ENCODE assay signal across 22 mouse cellular contexts in genomic region chr4:138670093-138670889, GRCm38 (mm10). TPM values are rescaled to one million over a fixed set of nuclear protein-coding genes. Genes with fewer than 3 reads are reported as not detected.
ATAC-seq and TF ChIP-seq lines count a peak whose summit lies in the region.
"Had no signal": no experiment of that assay in that cellular context is flagged by ENCODE, and none has a peak within 500 bp of the region (broad histone marks: within the 10 kb centered on the region; RNA-seq: fewer than 3 reads in every experiment).

No protein-coding gene starts in this region.

- 52% methylated on average over 11 of the region's 11 CpGs for WGBS in intestine, embryonic 15.5 days
- WGBS in intestine, postnatal 0 days, result 40% methylated on average over 11 of the region's 11 CpGs
- WGBS in small intestine, adult 2 months, result 32% methylated on average over 11 of the region's 11 CpGs
- WGBS in hindbrain, embryonic 12.5 days, result 84% methylated on average over 11 of the region's 11 CpGs

- H3K4me1 ChIP-seq in intestine, embryonic 15.5 days (replicated peaks), result peaks cover 6% of the 10 kb centered on the region; the same call in 1 of the 2 replicates
- peaks cover 3% of the 10 kb centered on the region for H3K4me1 ChIP-seq in intestine, postnatal 0 days (replicated peaks; ENCODE audit: control insufficient read depth, insufficient read depth, low read length)
- H3K4me1 ChIP-seq in small intestine, adult 2 months (ENCODE audit: control insufficient read depth, insufficient read depth, insufficient read length, low read length), result peaks cover 7% of the 10 kb centered on the region; the same call in 1 of the 2 replicates
- H3K4me1 ChIP-seq in hindbrain, embryonic 12.5 days, result 0 out of 2 replicates have a peak, but pooled peaks cover 4% of the 10 kb centered on the region
- H3K4me1 ChIP-seq: embryonic facial prominence, embryonic 13.5 days; embryonic facial prominence, embryonic 15.5 days; forebrain, embryonic 12.5 days had no signal

- peak overlapping the region; percentile 7; the same call in 1 of the 2 replicates for H3K4me2 ChIP-seq in intestine, embryonic 15.5 days (replicated peaks)
- H3K4me2 ChIP-seq in intestine, postnatal 0 days (replicated peaks; ENCODE audit: low read depth), result peak overlapping the region; percentile 46
- no peak overlapping the region for H3K4me2 ChIP-seq in hindbrain, embryonic 12.5 days (replicated peaks)
- H3K4me2 ChIP-seq: embryonic facial prominence, embryonic 13.5 days; embryonic facial prominence, embryonic 15.5 days; forebrain, embryonic 12.5 days had no signal

- no peak overlapping the region for H3K9ac ChIP-seq in intestine, embryonic 15.5 days
- no peak overlapping the region for H3K9ac ChIP-seq in intestine, postnatal 0 days (ENCODE audit: low read depth, low read length)
- H3K9ac ChIP-seq in hindbrain, embryonic 12.5 days, result no peak overlapping the region
- H3K9ac ChIP-seq: embryonic facial prominence, embryonic 13.5 days; embryonic facial prominence, embryonic 15.5 days; forebrain, embryonic 12.5 days had no signal

- H3K36me3 ChIP-seq in intestine, embryonic 15.5 days, result no peaks in the 10 kb centered on the region
- no peaks in the 10 kb centered on the region for H3K36me3 ChIP-seq in intestine, postnatal 0 days (ENCODE audit: control insufficient read depth, insufficient read depth)
- H3K36me3 ChIP-seq in small intestine, adult 2 months (ENCODE audit: control insufficient read depth, insufficient read depth, low read length), result no peaks in the 10 kb centered on the region
- H3K36me3 ChIP-seq in hindbrain, embryonic 12.5 days, result no peaks in the 10 kb centered on the region
- H3K36me3 ChIP-seq: embryonic facial prominence, embryonic 13.5 days; embryonic facial prominence, embryonic 15.5 days; forebrain, embryonic 10.5 days; forebrain, embryonic 12.5 days; G1E had no signal

- no peak for TF ChIP-seq POLR2A in small intestine, adult 2 months (IDR thresholded peaks at IDR 0.05; ENCODE audit: low read depth, low read length)

- H3K27ac ChIP-seq in intestine, embryonic 15.5 days, result peak overlapping the region; percentile 80
- peak overlapping the region; percentile 77 for H3K27ac ChIP-seq in intestine, postnatal 0 days (ENCODE audit: low read depth, low read length)
- peak overlapping the region; percentile 32; the same call in 1 of the 2 replicates for H3K27ac ChIP-seq in small intestine, adult 2 months (ENCODE audit: insufficient read depth, low read depth, low read length)
- no peak overlapping the region for H3K27ac ChIP-seq in hindbrain, embryonic 12.5 days
- H3K27ac ChIP-seq: embryonic facial prominence, embryonic 13.5 days; embryonic facial prominence, embryonic 15.5 days; forebrain, embryonic 10.5 days; forebrain, embryonic 12.5 days had no signal

- no peaks in the 10 kb centered on the region for H3K9me3 ChIP-seq in intestine, embryonic 15.5 days
- H3K9me3 ChIP-seq in intestine, postnatal 0 days (ENCODE audit: control insufficient read depth), result no peaks in the 10 kb centered on the region
- no peaks in the 10 kb centered on the region for H3K9me3 ChIP-seq in hindbrain, embryonic 12.5 days (replicated peaks)
- H3K9me3 ChIP-seq: embryonic facial prominence, embryonic 13.5 days; embryonic facial prominence, embryonic 15.5 days; forebrain, embryonic 10.5 days; forebrain, embryonic 12.5 days had no signal

- H3K4me3 ChIP-seq in intestine, embryonic 15.5 days (replicated peaks), result no peak overlapping the region
- H3K4me3 ChIP-seq in intestine, postnatal 0 days (ENCODE audit: low read depth, low read length), result no peak overlapping the region
- H3K4me3 ChIP-seq in small intestine, adult 2 months (ENCODE audit: low read depth, low read length), result no peak overlapping the region
- no peak overlapping the region for H3K4me3 ChIP-seq in hindbrain, embryonic 12.5 days
- H3K4me3 ChIP-seq: embryonic facial prominence, embryonic 13.5 days; embryonic facial prominence, embryonic 15.5 days; erythroblast, embryonic 14.5 days; forebrain, embryonic 10.5 days; forebrain, embryonic 12.5 days had no signal

- TF ChIP-seq CTCF in intestine, postnatal 0 days (IDR thresholded peaks at IDR 0.05; ENCODE audit: low read depth), result no peak
- TF ChIP-seq CTCF in small intestine, adult 2 months (IDR thresholded peaks at IDR 0.05; ENCODE audit: extremely low read depth, insufficient read length, insufficient replicate concordance, low read depth, low read length), result no peak

- ATAC-seq in intestine, embryonic 15.5 days, result peak; percentile 83
- peak; percentile 89 for ATAC-seq in intestine, postnatal 0 days
- ATAC-seq in hindbrain, embryonic 12.5 days (ENCODE audit: low FRiP score), result no peak
- ATAC-seq in CD4-positive, CD25-positive, alpha-beta regulatory T cell, adult 4 months, result no peak
- no peak for ATAC-seq in monocyte, adult 5-6 weeks (replicated peaks; ENCODE audit: insufficient number of reproducible peaks, low FRiP score, low TSS enrichment, poor library complexity, severe bottlenecking)
- ATAC-seq: activated CD4-positive, CD25-positive, alpha-beta regulatory T cell, adult 4 months; forebrain, embryonic 14.5 days; forebrain, embryonic 16.5 days; Patski had no signal

- 0 out of 2 replicates have a peak, but pooled peaks cover 2% of the 10 kb centered on the region for H3K27me3 ChIP-seq in intestine, embryonic 15.5 days (replicated peaks)
- H3K27me3 ChIP-seq in intestine, postnatal 0 days (replicated peaks; ENCODE audit: control insufficient read depth, insufficient read depth, low read length), result no peaks in the 10 kb centered on the region
- H3K27me3 ChIP-seq in small intestine, adult 2 months (ENCODE audit: control insufficient read depth, insufficient read depth, low read length), result no peaks in the 10 kb centered on the region
- peaks cover 9% of the 10 kb centered on the region for H3K27me3 ChIP-seq in hindbrain, embryonic 12.5 days
- H3K27me3 ChIP-seq: embryonic facial prominence, embryonic 15.5 days; Patski had no signal

RNA-seq across cellular contexts. Expression of gene Vwa5b1, which starts 34.6 kb away (rescaled TPM):
- polyA plus RNA-seq in intestine, embryonic 15.5 days (2015; fragmentation: Nextera tagmentation; extraction: Ambion mirVana), result 0.19 and 0.28 TPM in 2 replicates
- 0.16 and 0.17 TPM in 2 replicates for polyA plus RNA-seq in intestine, postnatal 0 days (2015; fragmentation: Nextera tagmentation; extraction: Ambion mirVana)
- 0.05 and 0.61 TPM in 2 replicates for polyA plus RNA-seq in small intestine, adult 2 months (2012; rRNA removed)
- 0.87 and 1.0 TPM in 2 replicates for polyA plus RNA-seq in hindbrain, embryonic 12.5 days (2016; fragmentation: Nextera tagmentation; extraction: Ambion mirVana)
- not detected for polyA plus RNA-seq in CD4-positive, CD25-positive, alpha-beta regulatory T cell, adult 4 months (2017; shearing (Covaris generic))
- total RNA-seq in monocyte, adult 5-6 weeks (2017), result not detected in 3 replicates
- total RNA-seq: adrenal gland, adult 18-20 months; adrenal gland, postnatal 14 days; adrenal gland, postnatal 36 days; CH12.LX; common myeloid progenitor, adult 5-6 weeks had no signal
- polyA plus RNA-seq: activated CD4-positive, CD25-positive, alpha-beta regulatory T cell, adult 4 months; C2C12; erythroblast, embryonic 14.5 days; G1E had no signal

RNA-seq across cellular contexts. Expression of gene Pla2g2c, which starts 54.3 kb away (rescaled TPM):
- polyA plus RNA-seq in intestine, embryonic 15.5 days (2015; fragmentation: Nextera tagmentation; extraction: Ambion mirVana), result 0.23 and 0.25 TPM in 2 replicates
- 0.09 and 0.21 TPM in 2 replicates for polyA plus RNA-seq in intestine, postnatal 0 days (2015; fragmentation: Nextera tagmentation; extraction: Ambion mirVana)
- polyA plus RNA-seq in small intestine, adult 2 months (2012; rRNA removed), result 0.13 and 0.24 TPM in 2 replicates
- polyA plus RNA-seq in hindbrain, embryonic 12.5 days (2016; fragmentation: Nextera tagmentation; extraction: Ambion mirVana), result 0.46 and 0.64 TPM in 2 replicates
- not detected for polyA plus RNA-seq in CD4-positive, CD25-positive, alpha-beta regulatory T cell, adult 4 months (2017; shearing (Covaris generic))
- total RNA-seq in monocyte, adult 5-6 weeks (2017), result not detected in 3 replicates
- total RNA-seq: adrenal gland, postnatal 14 days; CH12.LX; common myeloid progenitor, adult 5-6 weeks had no signal
- polyA plus RNA-seq: activated CD4-positive, CD25-positive, alpha-beta regulatory T cell, adult 4 months; C2C12; erythroblast, embryonic 14.5 days; forebrain, embryonic 16.5 days; G1E; Patski had no signal

Comparison
In these comparisons a context has a peak if more than half of its experiments do, and no peak if none do; other contexts are left out.
1. ATAC-seq: peak in intestine, embryonic 15.5 days (single experiment) and intestine, postnatal 0 days (single experiment); none in hindbrain, embryonic 12.5 days (single experiment), CD4-positive, CD25-positive, alpha-beta regulatory T cell, adult 4 months (single experiment) and monocyte, adult 5-6 weeks (single experiment).